Mouse (Mus musculus) B cell, adult 2 months (primary cell): ENCODE measurements around the gene Gm10073.
"Not testable (repeated sequence)": the region's sequence is repeated elsewhere in the genome, so short reads cannot be mapped to it uniquely, and the experiment has no call there.

Experiments
- DNase-seq, 2 experiments: peaks; one replicate each; pipeline ENCODE4 v3.0.0; 2022

The Gm10073 gene

DNA sequence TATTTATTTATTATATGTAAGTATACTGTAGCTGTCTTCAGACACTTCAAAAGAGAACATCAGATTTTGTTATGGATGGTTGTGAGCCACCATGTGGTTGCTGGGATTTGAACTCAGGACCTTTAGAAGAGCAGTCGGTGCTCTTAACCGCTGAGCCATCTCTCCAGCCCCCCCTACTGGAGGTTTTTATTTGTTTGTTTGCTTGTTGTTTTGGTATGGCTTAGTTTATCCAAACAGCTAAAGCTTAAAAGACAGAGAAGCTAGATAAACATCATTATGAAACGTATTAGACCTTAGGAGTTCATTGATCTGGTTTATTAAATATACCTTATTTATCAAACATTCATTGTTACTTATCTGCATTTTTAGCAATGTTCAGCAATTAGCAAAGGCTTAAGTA lies 22.4 kb upstream of the Gm10073 start:
- not testable (repeated sequence) for DNase-seq

DNA sequence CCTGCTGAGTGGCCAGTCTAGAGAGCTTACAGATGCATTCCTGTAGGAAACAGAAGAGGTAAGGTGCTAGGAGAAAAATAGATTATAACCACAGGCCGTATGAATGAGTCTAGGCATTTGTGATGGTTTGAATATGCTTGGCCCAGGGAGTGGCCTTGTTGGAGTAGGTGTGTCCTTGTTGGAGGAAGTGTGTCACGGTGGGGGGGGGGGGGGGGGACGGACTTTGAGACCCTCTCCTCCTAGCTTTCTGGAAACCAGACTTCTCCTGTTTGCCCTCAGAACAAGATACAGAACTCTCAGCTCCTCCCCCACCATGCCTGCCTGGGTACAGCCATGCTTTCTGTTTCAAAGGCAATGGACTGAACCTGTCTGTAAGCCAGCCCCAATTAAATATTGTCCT lies 19.2 kb upstream of the Gm10073 start:
- DNase-seq = no peak

DNA sequence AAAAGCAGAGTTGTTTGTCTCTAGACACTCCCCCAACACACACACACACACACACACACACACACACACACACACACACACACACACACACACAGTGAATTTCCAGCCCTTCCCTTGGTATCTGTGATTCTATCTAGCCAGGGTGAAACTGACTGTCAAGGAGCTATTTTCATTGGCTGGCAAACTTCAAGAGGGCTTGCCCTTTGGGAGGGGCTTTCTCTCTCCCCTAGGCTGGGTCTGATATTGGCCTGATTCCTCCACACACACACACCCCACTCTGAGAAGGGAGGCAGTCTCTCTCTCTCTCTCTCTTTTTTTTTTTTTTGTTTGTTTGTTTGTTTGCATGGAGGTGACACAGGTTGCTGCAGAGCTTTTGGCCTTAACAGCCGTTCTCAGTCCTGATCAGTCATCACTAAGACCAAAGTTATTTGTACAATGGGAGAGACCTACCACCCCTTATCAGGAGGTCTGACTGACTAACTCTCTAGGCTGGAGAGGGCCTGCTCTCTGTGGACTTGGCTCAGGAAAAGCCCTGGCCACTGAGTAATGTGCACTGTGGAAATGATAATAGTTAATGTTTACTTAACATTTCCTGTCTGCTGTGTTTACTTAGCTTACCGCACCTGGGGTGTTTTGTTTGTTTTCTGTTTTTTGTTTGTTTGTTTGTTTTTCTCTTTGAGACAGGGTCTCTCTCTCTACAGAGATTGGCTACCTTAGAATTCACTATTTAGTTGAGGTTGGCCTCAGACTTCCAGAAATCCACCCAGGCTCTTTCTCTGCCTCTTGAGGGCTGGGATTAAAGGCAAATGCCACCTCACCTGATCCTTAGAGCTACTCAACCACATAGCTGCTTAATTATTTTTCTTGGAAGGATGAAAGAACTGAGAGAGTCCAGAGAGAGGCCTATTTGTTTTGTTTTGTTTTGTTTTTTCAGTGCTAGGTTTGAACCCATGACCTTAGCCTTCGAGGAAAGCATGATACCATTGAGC lies 15.5 kb upstream of the Gm10073 start:
- DNase-seq = no peak

DNA sequence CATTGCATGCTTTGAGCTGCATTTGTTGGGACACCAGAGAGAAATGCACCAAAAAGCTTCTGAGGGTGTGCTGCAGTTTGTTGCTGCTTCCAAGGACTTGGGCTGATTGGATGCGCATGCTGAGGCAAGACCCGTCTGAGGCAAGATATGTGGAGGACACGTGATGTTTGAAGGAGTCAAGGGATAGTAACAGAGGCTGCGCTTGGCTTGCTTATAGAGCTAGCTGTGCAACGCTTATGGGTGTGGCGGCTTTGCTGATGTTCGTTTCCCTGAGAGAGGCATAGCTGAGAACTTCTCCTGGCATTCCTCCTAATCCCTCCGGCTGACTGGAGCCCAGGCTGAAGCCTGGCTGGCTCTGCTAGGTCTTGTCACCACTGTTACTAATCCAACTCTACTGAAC lies 13.6 kb upstream of the Gm10073 start:
- DNase-seq = no peak

GRCm38 (mm10) chr8:106585671-106586037 lies 12.4 kb upstream of the Gm10073 start:
- DNase-seq = no peak

GRCm38 (mm10) chr8:106584942-106585670 lies 11.8 kb upstream of the Gm10073 start:
- no peak for DNase-seq

GRCm38 (mm10) chr8:106581344-106582088 lies 8.3 kb upstream of the Gm10073 start:
- DNase-seq = no peak

DNA sequence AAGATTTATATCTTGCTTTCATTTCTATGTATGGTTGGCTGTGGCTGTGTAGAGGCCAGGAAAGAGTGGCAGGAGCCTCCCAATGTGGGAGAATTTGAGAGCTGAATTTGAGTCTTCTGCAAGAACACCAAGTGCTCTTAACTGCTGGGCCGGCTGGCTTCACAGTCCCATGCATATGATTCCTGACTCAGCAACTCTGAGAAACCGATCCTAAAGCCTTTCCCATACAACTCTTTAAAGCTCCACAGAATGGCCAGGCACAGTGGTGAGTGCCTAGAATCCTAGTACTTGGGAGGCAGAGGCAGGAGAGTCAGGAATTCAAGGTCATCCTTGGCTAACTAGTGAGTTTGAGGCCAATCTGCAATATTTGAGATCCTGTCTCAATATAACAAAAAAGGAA lies 6.2 kb upstream of the Gm10073 start:
- DNase-seq = no peak

GRCm38 (mm10) chr8:106576849-106577555 lies 3.7 kb upstream of the Gm10073 start:
- no peak for DNase-seq

GRCm38 (mm10) chr8:106574283-106574682 lies 1.0 kb upstream of the Gm10073 start:
- no peak for DNase-seq

DNA sequence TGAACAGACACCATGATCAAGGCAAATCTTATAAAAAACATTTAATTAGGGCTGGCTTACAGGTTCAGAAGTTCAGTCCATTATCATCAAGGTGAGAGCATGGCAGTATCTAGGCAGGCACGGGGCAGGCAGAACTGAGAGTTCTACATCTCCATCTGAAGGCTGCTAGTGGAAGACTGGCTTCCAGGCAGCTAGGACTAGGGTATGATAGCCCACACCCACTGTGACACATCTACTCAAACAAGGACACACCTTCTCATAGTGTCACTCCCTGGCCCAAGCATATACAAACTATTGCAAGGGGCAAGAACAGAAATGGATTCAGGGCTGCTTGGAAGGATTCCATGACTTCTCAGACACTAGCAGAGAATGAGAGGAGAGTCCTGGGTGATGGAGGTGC lies 1.1 kb downstream of the Gm10073 start:
- DNase-seq = not testable (repeated sequence)

- no peak for DNase-seq
These were observed 1.6 kb downstream of the Gm10073 start for GRCm38 (mm10) chr8:106571551-106572172.

- no peak for DNase-seq
These were observed 2.9 kb downstream of the Gm10073 start for GRCm38 (mm10) chr8:106570386-106570785.

DNA sequence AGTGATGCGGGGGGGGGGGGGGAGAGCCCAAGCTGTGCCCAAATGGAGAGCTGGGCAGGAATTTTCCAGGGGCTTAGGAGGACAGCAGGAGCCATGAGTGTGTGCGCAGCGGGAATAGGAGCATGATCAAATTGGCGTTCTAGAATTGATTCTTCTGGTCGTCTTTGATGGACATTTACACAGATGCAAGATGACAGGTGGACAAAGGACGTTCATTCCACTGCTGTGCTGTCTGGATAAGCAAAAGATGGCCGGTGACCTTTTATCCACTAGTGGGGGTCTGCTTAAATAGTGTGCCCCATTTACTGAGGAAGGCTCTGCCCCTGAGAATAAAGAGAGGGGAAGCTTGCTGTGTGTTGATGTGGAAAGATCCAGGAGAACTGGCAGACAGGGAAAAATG lies 4.3 kb downstream of the Gm10073 start:
- DNase-seq = no peak

- peak; percentile 38 to 44 for DNase-seq
These were observed 9.5 kb downstream of the Gm10073 start for GRCm38 (mm10) chr8:106563691-106564182.

- peak; percentile 53 to 55 for DNase-seq
These were observed 12.0 kb downstream of the Gm10073 start for GRCm38 (mm10) chr8:106561097-106561865.

GRCm38 (mm10) chr8:106559844-106560243 lies 13.4 kb downstream of the Gm10073 start:
- no peak for DNase-seq

- no peak for DNase-seq
These were observed 17.1 kb downstream of the Gm10073 start for GRCm38 (mm10) chr8:106556068-106556645.

DNA sequence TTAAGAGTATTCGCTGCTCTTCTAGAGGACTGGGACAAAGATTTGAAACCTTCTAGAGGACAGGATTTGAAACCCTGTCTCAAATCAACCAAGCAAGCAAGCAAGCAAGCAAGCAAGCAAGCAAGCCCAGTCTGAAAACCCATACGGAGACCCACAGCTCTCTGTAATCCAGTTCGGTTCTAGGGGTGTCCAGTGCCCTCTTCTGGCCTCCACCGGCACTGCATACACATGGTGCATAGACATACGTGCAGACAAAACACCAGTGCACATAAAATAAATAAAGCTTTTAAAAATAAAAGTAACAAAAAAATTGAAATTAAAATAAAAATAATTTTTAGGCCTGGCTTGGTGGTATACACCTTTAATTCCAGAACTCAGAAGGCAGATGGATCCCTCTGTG lies 19.2 kb downstream of the Gm10073 start:
- no peak for DNase-seq

GRCm38 (mm10) chr8:106550906-106551305 lies 22.4 kb downstream of the Gm10073 start:
- no peak for DNase-seq
